Mouse (Mus musculus) MEL (cell line): ENCODE measurements around the gene Exph5.

Experiments used
- CTCF ChIP-seq, 3 experiments: IDR thresholded peaks in 2 of 3; conservative IDR thresholded peaks in 1 of 3; 2 replicates each; pipeline ENCODE4 v1.5.1; 2011 to 2012; ENCODE audit warnings: low read length in 3 of 3, low read depth in 2 of 3, mild to moderate bottlenecking in 2 of 3, improper control_type of control experiment in 1 of 3, inconsistent platforms in 1 of 3, mixed read lengths in 1 of 3, moderate library complexity in 1 of 3; ENCODE audit not compliant: control insufficient read depth in 1 of 3, insufficient read depth in 1 of 3, poor library complexity in 1 of 3, severe bottlenecking in 1 of 3
- ETS1 ChIP-seq: IDR thresholded peaks from 2 replicates; pipeline ENCODE4 v1.6.1; 2012; ENCODE audit warnings: low read depth, mild to moderate bottlenecking, inconsistent platforms, low read length, improper control_type of control experiment, moderate library complexity
- HCFC1 ChIP-seq: IDR thresholded peaks from 2 replicates; pipeline ENCODE4 v1.6.1; 2012; ENCODE audit warnings: low read depth, mild to moderate bottlenecking, inconsistent platforms, low read length, improper control_type of control experiment, moderate library complexity
- POLR2A ChIP-seq, 2 experiments: IDR thresholded peaks; 2 replicates each; pipeline ENCODE4 v1.6.1; 2011 to 2012; ENCODE audit warnings: low read length in 2 of 2, mild to moderate bottlenecking in 2 of 2, control low read depth in 1 of 2, improper control_type of control experiment in 1 of 2, low read depth in 1 of 2, moderate library complexity in 1 of 2; ENCODE audit not compliant: control insufficient read depth in 1 of 2, insufficient read depth in 1 of 2, poor library complexity in 1 of 2
- SIN3A ChIP-seq: IDR thresholded peaks from 2 replicates; pipeline ENCODE4 v1.6.1; 2012; ENCODE audit warnings: low read length, improper control_type of control experiment, inconsistent platforms
- ZC3H11A ChIP-seq: IDR thresholded peaks from 2 replicates; pipeline ENCODE4 v1.6.1; 2012; ENCODE audit warnings: low read depth, mild to moderate bottlenecking, inconsistent platforms, low read length, improper control_type of control experiment

- TF ChIP-seq POLR2A (IDR thresholded peaks at IDR 0.05; ENCODE audit: control insufficient read depth in 1 of 2, insufficient read depth in 1 of 2, low read depth in 1 of 2, low read length in 2 of 2, poor library complexity in 1 of 2) (no peak), HCFC1 (no peak), SIN3A (no peak), CTCF (IDR thresholded peaks at IDR 0.05 in 2 of 3, conservative IDR thresholded peaks at IDR 0.05 in 1 of 3; ENCODE audit: control insufficient read depth in 1 of 3, insufficient read depth in 1 of 3, low read depth in 2 of 3, low read length in 3 of 3, poor library complexity in 1 of 3, severe bottlenecking in 1 of 3) (no peak), ZC3H11A (no peak), ETS1 (no peak)
These were observed 20.2 kb downstream of the Exph5 start for GRCm38 (mm10) chr9:53321683-53322082.
